Mouse (Mus musculus) bone marrow macrophage, adult 2 months (primary cell): ENCODE results near the gene Wnt8b.

ENCODE experiments used
- CTCF ChIP-seq: IDR thresholded peaks from 2 replicates; pipeline ENCODE4 v1.5.1; 2012; ENCODE audit warnings: low read depth, mild to moderate bottlenecking, low read length, moderate library complexity
- POLR2A ChIP-seq: IDR thresholded peaks from 2 replicates; pipeline ENCODE4 v1.6.1; 2012; ENCODE audit warnings: mild to moderate bottlenecking, low read depth, low read length, borderline replicate concordance

DNA sequence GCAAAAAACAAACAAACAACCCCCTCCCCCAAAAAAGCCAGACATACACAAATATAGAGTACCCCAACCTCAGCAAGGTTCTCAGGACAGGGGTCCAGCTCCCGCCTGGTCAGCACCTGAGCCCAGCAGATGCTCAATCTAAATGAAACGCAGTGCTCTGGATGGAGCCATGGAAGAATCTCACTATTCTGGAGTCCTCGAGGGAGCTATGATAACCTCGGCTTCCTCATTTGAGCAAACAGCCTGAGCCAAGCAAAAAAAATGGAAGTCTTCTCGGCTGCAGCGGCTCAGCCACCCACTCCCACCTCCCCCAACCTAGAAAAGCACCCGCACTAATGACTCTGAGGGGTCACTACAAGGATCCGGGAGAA is 61.2 kb downstream of the Wnt8b start:
- TF ChIP-seq CTCF (no peak), POLR2A (no peak)
